Mouse (Mus musculus): ENCODE data around the gene Kirrel3.

The Kirrel3 gene

GRCm38 (mm10) chr9:34887196-34887595, 401.5 kb downstream of the Kirrel3 start:
- DNase-seq (ENCODE audit: low spot score) = no peak

GRCm38 (mm10) chr9:34888298-34888697, 402.6 kb downstream of the Kirrel3 start:
- DNase-seq (ENCODE audit: low spot score) = no peak

- no peak for DNase-seq (ENCODE audit: low spot score)
Measured at GRCm38 (mm10) chr9:34901216-34901615, 415.5 kb downstream of the Kirrel3 start.

- DNase-seq (ENCODE audit: low spot score) = no peak
Measured at GRCm38 (mm10) chr9:34901888-34902287, 416.2 kb downstream of the Kirrel3 start.

- no peak for DNase-seq (ENCODE audit: low spot score)
Measured at GRCm38 (mm10) chr9:34905164-34905563, 419.5 kb downstream of the Kirrel3 start.

GRCm38 (mm10) chr9:34908040-34908439, 422.3 kb downstream of the Kirrel3 start:
- no peak for DNase-seq (ENCODE audit: low spot score)

GRCm38 (mm10) chr9:34911838-34912237, 426.1 kb downstream of the Kirrel3 start:
- no peak for DNase-seq (ENCODE audit: low spot score)

GRCm38 (mm10) chr9:34912273-34912972, 426.7 kb downstream of the Kirrel3 start:
- no peak for DNase-seq (ENCODE audit: low spot score)

- DNase-seq (ENCODE audit: low spot score) = peak; percentile 64
Measured at GRCm38 (mm10) chr9:34912996-34913395, 427.3 kb downstream of the Kirrel3 start.

GRCm38 (mm10) chr9:34918976-34919375, 433.3 kb downstream of the Kirrel3 start:
- DNase-seq (ENCODE audit: low spot score) = no peak

- DNase-seq (ENCODE audit: low spot score) = no peak
Measured at GRCm38 (mm10) chr9:34920116-34920515, 434.4 kb downstream of the Kirrel3 start.

GRCm38 (mm10) chr9:34921941-34922340, 436.2 kb downstream of the Kirrel3 start:
- no peak for DNase-seq (ENCODE audit: low spot score)

- DNase-seq (ENCODE audit: low spot score) = no peak
Measured at GRCm38 (mm10) chr9:34922716-34923115, 437.0 kb downstream of the Kirrel3 start.

GRCm38 (mm10) chr9:34923134-34923931, 437.6 kb downstream of the Kirrel3 start:
- no peak for DNase-seq (ENCODE audit: low spot score)

GRCm38 (mm10) chr9:34925616-34926015, 439.9 kb downstream of the Kirrel3 start:
- no peak for DNase-seq (ENCODE audit: low spot score)

- no peak for DNase-seq (ENCODE audit: low spot score)
Measured at GRCm38 (mm10) chr9:34930371-34930770, 444.7 kb downstream of the Kirrel3 start.

GRCm38 (mm10) chr9:34938140-34938539, 452.4 kb downstream of the Kirrel3 start:
- no peak for DNase-seq (ENCODE audit: low spot score)

- DNase-seq (ENCODE audit: low spot score) = no peak
Measured at GRCm38 (mm10) chr9:34939621-34940020, 453.9 kb downstream of the Kirrel3 start.

- no peak for DNase-seq (ENCODE audit: low spot score)
Measured at GRCm38 (mm10) chr9:34942122-34942831, 456.6 kb downstream of the Kirrel3 start.

GRCm38 (mm10) chr9:34942996-34943395, 457.3 kb downstream of the Kirrel3 start:
- DNase-seq (ENCODE audit: low spot score) = no peak

GRCm38 (mm10) chr9:34945301-34945700, 459.6 kb downstream of the Kirrel3 start:
- DNase-seq (ENCODE audit: low spot score) = no peak

- no peak for DNase-seq (ENCODE audit: low spot score)
Measured at GRCm38 (mm10) chr9:34947258-34947657, 461.6 kb downstream of the Kirrel3 start.

- no peak for DNase-seq (ENCODE audit: low spot score)
Measured at GRCm38 (mm10) chr9:34947717-34948116, 462.0 kb downstream of the Kirrel3 start.
